Mouse (Mus musculus) layer of hippocampus, postnatal 25 days (tissue): ENCODE data around the gene Dscaml1. TPM values are rescaled to one million over a fixed set of nuclear protein-coding genes. Genes with fewer than 3 reads are reported as not detected.
"Not testable (repeated sequence)": the region's sequence is repeated elsewhere in the genome, so short reads cannot be mapped to it uniquely, and the experiment has no call there.

Experiments used
- DNase-seq, 2 experiments: peaks; one replicate each; pipeline ENCODE4 v3.0.0; 2022; ENCODE audit warnings: mixed read lengths in 2 of 2, low spot score in 1 of 2; ENCODE audit errors: extremely low spot score in 1 of 2
- total RNA-seq, 2 experiments: library from RNA; stranded (reverse); gene quantifications; 2 replicates each; pipeline ENCODE4 v1.2.3; 2021

Dscaml1 gene
- total RNA-seq, 2 experiments from 2014 or later: 74.4 to 96.5 TPM

- peak in 1 of 2 experiments; percentile 39 for DNase-seq
These were observed 312.7 kb downstream of the Dscaml1 start for GRCm38 (mm10) chr9:45739001-45739701.

- peak in 1 of 2 experiments; percentile 39 for DNase-seq
These were observed 313.5 kb downstream of the Dscaml1 start for GRCm38 (mm10) chr9:45739702-45740583.

GRCm38 (mm10) chr9:45740584-45740980, 314.2 kb downstream of the Dscaml1 start:
- no peak for DNase-seq

- no peak for DNase-seq
These were observed 319.0 kb downstream of the Dscaml1 start for GRCm38 (mm10) chr9:45745451-45745850.

- no peak for DNase-seq
These were observed 323.5 kb downstream of the Dscaml1 start for GRCm38 (mm10) chr9:45749917-45750316.

GRCm38 (mm10) chr9:45754452-45755091, 328.1 kb downstream of the Dscaml1 start:
- peak; percentile 74 to 88 for DNase-seq

- DNase-seq: no peak
These were observed 339.8 kb downstream of the Dscaml1 start for GRCm38 (mm10) chr9:45766195-45766594.

GRCm38 (mm10) chr9:45767155-45767554, 340.7 kb downstream of the Dscaml1 start:
- no peak for DNase-seq

- DNase-seq: no peak
These were observed 342.0 kb downstream of the Dscaml1 start for GRCm38 (mm10) chr9:45768421-45768820.

- no peak for DNase-seq
These were observed 343.2 kb downstream of the Dscaml1 start for GRCm38 (mm10) chr9:45769596-45769995.

GRCm38 (mm10) chr9:45774088-45774487, 347.7 kb downstream of the Dscaml1 start:
- no peak for DNase-seq

GRCm38 (mm10) chr9:45776176-45776575, 349.7 kb downstream of the Dscaml1 start:
- not testable (repeated sequence) for DNase-seq

GRCm38 (mm10) chr9:45779201-45779600, 352.8 kb downstream of the Dscaml1 start:
- DNase-seq: no peak

GRCm38 (mm10) chr9:45783249-45784069, 357.0 kb downstream of the Dscaml1 start:
- DNase-seq: no peak

- no peak for DNase-seq
These were observed 360.6 kb downstream of the Dscaml1 start for GRCm38 (mm10) chr9:45787071-45787470.

GRCm38 (mm10) chr9:45787547-45787946, 361.1 kb downstream of the Dscaml1 start:
- no peak for DNase-seq

- no peak for DNase-seq
These were observed 362.0 kb downstream of the Dscaml1 start for GRCm38 (mm10) chr9:45788405-45788804.

GRCm38 (mm10) chr9:45791456-45792142, 365.2 kb downstream of the Dscaml1 start:
- DNase-seq: no peak

- no peak for DNase-seq
These were observed 365.8 kb downstream of the Dscaml1 start for GRCm38 (mm10) chr9:45792235-45792634.

GRCm38 (mm10) chr9:45793697-45794096, 367.3 kb downstream of the Dscaml1 start:
- no peak for DNase-seq
